Mouse (Mus musculus): ENCODE measurements around the gene Xab2.

- no peak for TF ChIP-seq MAFK (IDR thresholded peaks at IDR 0.05; ENCODE audit: insufficient read depth, low read depth, low read length)
- no peak for TF ChIP-seq ZNF384 (IDR thresholded peaks at IDR 0.05; ENCODE audit: low read depth, low read length)
- no peak for TF ChIP-seq HCFC1 (IDR thresholded peaks at IDR 0.05; ENCODE audit: borderline replicate concordance, insufficient read depth, low read length)
- no peak for TF ChIP-seq CHD2 (IDR thresholded peaks at IDR 0.05; ENCODE audit: low read depth, low read length)
These were observed 41.4 kb downstream of the Xab2 start for GRCm38 (mm10) chr8:3579390-3580364.
